Mouse (Mus musculus) spleen, embryonic (tissue): Measurements from ENCODE around the gene Wdr59.

ENCODE experiments used
- CTCF ChIA-PET: fragments of 350-600 bp; sonication (Branson Sonifier 250); formaldehyde crosslinking; loops from one replicate; lab custom pipeline; 2022; lab: Charles Lee

The Wdr59 gene

DNA sequence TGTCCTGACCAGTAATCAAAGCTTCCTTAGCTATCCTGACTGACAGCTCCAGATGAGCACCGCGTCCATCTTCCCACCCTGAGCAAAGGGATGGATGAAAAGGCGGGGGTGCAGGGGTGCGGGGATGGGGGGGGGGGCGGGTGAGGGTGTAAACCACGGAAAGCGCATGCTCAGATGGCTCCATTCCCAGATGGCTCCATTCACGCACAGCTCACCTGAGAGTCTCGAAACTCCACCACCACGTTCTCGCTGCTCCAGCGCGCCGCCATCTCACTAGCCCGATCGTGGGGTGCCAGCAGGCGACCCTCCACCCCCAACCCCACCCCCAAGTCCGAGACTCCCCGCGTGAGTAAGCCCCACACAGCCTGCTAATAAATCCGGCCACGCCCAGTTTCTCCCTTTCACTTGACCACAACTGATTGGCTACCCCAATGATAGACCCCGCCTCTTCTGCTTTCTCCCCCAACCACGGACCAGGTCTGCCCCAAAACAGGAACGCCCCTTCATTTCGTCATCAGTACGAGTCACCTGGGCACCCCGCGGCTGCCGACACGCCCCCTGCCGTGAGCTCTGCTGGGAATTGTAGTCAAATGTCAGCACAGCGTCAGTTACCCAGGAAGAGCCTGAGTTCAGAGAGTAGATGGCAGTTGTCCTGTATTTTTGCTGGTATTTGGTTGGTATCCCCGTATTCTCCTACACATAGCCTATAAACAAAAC, at the start of gene Wdr59:
Wdr59 (minus strand) TSS at position 380 of the 717 bp plus-strand sequence.
- CTCF ChIA-PET, result no interaction called here

GRCm38 (mm10) chr8:111571661-111572060, 49.8 kb upstream of the Wdr59 start:
- CTCF ChIA-PET, result interaction anchor here (1.0 kb wide), 1 partner anchor 21 kb away, joined by 3 read pairs; no protein-coding TSS in a partner anchor

DNA sequence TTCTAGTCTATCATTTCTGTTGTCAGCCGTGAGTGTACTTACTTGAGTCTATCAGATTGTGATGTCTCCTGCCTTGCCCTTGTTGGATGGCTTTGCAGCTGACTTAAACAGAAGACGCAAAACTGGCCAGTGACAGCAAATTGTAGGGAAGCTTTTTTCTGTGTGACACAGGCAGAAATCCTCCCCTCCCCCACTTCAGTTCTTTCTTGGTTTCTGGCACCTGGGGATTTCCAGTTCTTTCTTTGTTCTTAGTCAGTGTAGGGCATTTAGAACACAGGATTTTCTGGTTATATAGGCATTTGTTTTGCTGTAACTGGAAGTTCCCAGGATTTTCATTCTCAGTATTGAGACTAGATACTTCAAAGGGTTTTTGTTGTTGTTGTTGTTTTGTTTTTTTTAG, 48.5 kb upstream of the Wdr59 start:
- CTCF ChIA-PET, result interaction anchor here (0.5 kb wide), 1 partner anchor 368 kb away, joined by 3 read pairs; no protein-coding TSS in a partner anchor

- CTCF ChIA-PET, result interaction anchor here (0.5 kb wide), 1 partner anchor 369 kb away, joined by 3 read pairs; no protein-coding TSS in a partner anchor
Measured at GRCm38 (mm10) chr8:111569926-111570325, 48.0 kb upstream of the Wdr59 start.

DNA sequence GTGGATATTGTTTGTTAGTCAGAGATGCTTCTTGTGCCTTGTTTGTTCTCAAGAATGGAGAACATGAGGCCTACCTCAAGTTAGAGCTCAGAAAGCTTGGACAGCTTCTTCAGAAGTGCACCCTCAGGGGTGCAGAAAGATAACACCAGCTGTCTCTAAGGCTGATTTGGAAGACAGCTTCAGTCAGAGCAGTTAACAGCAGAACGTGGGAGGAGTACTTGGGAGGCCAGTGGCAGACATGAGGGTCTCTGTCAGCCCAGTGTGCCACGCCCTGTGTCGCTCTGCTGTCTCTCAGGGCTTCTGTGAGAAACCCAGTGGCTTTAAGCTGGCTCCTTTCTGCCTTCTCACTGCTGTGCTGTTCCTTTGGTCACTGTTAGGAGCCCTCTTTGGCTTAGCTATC, 46.1 kb upstream of the Wdr59 start:
- CTCF ChIA-PET, result no interaction called here

GRCm38 (mm10) chr8:111567571-111567970, 45.7 kb upstream of the Wdr59 start:
- CTCF ChIA-PET, result no interaction called here

DNA sequence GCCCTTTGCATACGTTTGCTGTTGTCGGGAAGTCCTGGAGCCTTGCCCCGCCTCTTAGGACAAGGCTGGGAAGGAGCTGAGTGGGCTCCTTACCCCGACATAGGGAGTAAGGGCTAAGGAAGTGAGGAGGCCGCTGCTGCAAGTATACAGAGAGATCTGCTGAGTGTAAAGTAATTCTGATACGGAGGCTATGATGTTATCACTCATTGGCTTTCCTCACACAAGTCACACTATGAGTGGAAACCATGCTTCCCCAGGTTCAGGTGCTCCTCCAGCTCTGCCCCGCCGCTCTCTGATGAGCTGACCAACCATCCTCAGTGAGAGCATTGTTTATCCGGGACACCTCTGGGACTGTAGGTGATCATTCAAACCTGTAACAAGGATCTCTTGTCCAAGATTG, 44.4 kb upstream of the Wdr59 start:
- CTCF ChIA-PET, result interaction anchor here (1.0 kb wide), 1 partner anchor 29 kb away, joined by 3 read pairs; no protein-coding TSS in a partner anchor

DNA sequence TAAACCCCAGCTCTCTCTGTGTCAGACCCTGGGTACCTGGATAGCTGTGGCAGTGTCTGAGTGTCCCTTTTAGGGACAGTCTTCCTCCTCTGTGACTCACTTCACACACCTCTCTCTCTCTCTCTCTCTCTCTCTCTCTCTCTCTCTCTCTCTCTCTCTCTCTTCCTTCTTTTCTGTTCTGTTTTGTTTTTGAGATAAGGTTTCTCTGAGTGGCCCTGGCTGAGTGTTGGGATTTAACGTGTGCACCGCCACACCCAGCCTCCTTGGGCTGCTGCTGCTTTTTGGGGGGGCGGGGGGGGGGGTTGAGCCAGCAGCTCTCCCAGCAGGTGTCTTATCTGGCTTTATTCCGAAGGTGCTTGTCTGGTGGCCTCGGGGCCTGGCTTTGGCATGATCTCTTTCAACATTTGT, 43.9 kb upstream of the Wdr59 start:
- CTCF ChIA-PET, result interaction anchor here (1.0 kb wide), 1 partner anchor 28 kb away, joined by 3 read pairs; no protein-coding TSS in a partner anchor

- CTCF ChIA-PET, result interaction anchor here (0.6 to 1.3 kb wide), 2 partner anchors 59 to 787 kb away, joined by 3 to 5 read pairs; no protein-coding TSS in a partner anchor
Measured at GRCm38 (mm10) chr8:111564093-111564492, 42.2 kb upstream of the Wdr59 start.

DNA sequence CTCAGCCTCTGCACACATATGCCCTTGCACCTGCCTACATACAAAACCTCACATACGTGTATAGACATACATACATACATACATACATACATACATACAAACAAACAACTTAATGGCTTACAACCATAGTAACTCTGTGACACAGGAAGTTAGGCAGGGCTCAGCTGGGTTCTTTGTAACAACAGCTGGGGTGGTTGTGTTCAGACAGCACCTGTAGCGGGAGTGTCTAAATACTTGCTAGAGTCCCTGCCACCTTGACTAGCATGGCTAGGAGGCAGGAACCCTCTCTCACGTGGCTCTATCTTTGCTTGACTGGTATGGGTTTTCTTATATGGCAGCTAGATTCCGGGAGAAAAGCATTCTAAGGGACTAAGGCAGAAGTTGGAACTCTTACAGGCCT, 41.8 kb upstream of the Wdr59 start:
- CTCF ChIA-PET, result interaction anchor here (0.6 to 1.3 kb wide), 2 partner anchors 60 to 787 kb away, joined by 3 to 5 read pairs; no protein-coding TSS in a partner anchor

DNA sequence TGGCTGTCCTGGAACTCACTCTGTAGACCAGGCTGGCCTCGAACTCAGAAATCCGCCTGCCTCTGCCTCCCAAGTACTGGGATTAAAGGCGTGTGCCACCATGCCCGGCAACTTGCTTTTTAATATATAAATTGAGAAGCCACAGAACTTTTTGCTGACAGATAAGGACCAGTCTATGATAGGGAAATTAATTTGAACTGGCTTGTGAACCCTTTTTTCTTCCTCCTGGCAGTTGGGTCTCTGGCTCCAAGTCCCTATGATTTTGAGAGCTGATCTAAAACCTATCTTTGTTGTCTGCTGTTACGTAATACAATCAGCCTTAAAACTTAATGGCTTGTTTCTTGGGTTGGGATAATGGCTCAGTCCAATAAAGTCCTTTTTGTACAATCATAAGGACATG, 41.2 kb upstream of the Wdr59 start:
- CTCF ChIA-PET, result interaction anchor here (0.6 kb wide), 1 partner anchor 31 kb away, joined by 20 read pairs; no protein-coding TSS in a partner anchor

DNA sequence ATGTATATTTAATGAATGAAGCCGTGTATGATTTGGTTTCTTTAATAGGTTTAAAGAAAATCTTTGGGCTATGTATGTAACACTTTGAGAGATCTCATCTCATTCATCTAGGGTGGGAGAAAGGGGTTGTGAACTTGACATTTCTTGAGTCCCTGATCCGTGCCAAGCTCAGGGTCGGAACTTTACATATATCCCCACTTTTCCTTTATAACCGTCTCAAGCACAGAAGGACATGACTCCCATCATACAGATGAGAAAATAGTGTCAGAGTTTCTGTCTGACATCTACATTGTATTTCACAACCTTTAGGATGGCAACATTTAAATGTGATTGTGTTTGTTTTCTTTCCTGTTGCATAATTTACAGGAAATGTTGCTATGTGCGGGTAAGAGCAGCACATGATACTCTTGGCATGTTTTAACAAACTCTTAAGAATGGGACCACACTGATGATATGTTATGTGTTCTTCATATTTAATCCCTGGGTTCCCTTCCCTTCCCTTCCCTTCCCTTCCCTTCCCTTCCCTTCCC, 40.4 kb upstream of the Wdr59 start:
- CTCF ChIA-PET, result interaction anchor here (0.6 kb wide), 2 partner anchors 20 to 32 kb away, joined by 20 to 37 read pairs; no protein-coding TSS in a partner anchor

- CTCF ChIA-PET, result interaction anchor here (0.6 kb wide), 1 partner anchor 19 kb away, joined by 37 read pairs; no protein-coding TSS in a partner anchor
Measured at GRCm38 (mm10) chr8:111561824-111562223, 39.9 kb upstream of the Wdr59 start.

GRCm38 (mm10) chr8:111551511-111552130, 29.7 kb upstream of the Wdr59 start:
- CTCF ChIA-PET, result no interaction called here

- CTCF ChIA-PET, result interaction anchor here (0.7 kb wide), 1 partner anchor 22 kb away, joined by 3 read pairs; no protein-coding TSS in a partner anchor
Measured at GRCm38 (mm10) chr8:111550002-111550870, 28.3 kb upstream of the Wdr59 start.

DNA sequence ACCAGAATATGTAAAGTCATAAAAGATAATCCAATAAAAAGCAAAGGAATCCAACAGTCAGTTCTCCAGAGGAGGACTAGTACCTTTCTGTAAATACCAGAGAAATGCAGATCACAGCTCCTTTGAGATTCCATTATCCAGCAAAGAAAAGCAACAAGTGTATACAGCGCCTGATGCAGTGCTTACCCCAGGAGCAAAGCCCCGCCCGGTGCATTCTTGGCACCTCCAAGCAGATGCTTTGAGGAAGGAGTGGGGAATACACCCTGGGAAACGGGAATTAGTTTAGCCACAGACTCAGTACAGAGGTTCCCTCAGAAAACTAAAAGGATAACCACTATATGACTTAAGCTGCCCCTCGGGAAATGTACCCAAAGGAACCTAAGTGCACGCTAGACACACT, 26.3 kb upstream of the Wdr59 start:
- CTCF ChIA-PET, result no interaction called here

DNA sequence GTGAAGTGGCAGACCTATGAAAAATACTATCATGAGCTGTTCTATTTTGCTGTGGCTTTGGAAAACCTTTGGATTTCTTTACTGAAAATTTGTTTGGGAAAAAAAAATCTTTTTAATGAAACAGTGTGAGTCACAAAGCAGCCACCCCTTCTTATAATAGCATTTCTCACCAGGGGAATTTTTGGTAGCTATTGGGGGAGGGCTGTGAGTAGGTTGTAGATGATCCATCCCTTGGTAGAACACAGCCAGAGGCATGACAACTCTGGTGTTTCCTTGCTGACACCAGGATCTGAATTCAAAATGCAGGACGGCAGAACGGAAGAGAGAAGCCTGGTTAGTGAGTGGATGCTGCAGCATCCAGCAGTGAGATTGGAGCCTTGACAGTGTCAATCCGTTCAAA, 25.3 kb upstream of the Wdr59 start:
- CTCF ChIA-PET, result no interaction called here

DNA sequence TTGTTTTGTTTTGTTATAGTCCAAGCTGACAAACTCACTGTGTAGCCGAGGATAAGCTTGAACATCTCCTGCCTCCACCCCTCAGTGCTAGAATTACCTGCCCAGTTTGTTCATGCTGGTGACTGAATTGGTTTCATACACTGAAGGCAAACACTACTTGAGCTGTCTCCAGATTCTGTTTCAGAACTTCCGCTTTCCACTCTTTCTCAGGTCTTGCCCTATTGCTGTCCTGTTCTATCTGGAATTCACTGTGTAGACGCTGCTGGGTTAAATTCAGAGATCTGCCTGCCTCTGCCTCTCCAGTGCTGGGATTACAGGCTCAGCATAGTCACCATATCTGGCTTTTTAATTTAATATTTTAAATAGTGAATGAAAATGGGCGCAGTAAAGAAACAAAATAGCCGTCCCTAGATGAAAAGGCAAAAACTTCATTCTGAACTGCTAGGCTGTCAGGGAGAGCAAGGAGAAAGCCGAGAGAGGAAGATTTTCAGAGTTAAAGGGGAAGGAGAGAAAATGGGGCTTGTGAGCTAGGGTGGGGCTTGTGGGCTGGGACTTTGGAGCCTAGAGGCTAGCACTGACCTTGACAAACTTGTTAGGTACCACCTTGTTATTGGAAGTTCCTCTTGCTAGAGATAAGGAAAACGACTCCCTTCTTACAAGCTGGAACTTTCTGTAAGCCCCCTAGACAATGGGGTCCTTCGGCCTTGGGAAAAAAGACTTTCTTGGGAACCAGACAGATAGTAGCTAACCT, 23.7 kb upstream of the Wdr59 start:
- CTCF ChIA-PET, result no interaction called here

DNA sequence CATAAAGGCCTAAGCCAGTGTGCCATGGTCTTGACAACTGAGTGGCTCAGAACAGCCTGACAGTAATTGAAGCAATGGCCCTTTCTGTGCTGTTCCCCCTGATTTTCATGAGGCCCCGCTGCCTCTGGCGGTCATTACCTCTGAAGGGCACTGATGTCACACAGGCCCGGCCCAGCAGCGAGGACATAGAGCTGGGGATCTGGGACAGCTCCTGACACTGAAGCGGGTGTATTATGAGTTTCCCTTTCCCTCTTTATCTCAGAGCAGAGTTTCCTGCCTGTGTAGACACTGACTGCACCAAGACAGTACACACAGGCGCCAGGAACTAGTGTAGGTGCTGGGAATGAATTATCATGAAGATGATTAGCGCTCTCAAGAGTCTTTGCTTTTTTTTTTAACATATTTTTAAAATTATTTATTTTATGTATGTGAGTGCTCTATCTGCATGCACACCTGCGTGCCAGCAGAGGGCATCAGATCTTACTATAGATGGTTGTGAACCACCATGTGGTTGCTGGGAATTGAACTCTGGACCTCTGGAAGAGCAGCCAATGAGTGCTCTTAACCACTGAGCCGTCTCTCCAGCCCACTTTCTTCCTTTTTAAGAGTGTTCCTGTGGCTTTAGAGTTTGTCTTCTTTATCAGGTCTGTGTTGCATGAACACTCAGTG, 22.0 kb upstream of the Wdr59 start:
- CTCF ChIA-PET, result no interaction called here
